Mouse (Mus musculus) adrenal gland, adult 18-20 months (tissue): Measurements from ENCODE around the gene Inpp5d. TPM values are rescaled to one million over a fixed set of nuclear protein-coding genes. Genes with fewer than 3 reads are reported as not detected.

ENCODE experiments used
- DNase-seq, 2 experiments: peaks; one replicate each; pipeline ENCODE4 v3.0.0; 2021 to 2022; ENCODE audit warnings: low spot score in 2 of 2
- long read RNA-seq, 2 experiments: library from polyadenylated mRNA; stranded (forward); transcript quantifications; one replicate each; pipeline ENCODE4 v2.0.0; 2021
- total RNA-seq, 2 experiments: library from RNA; stranded (reverse); gene quantifications; 1 replicate in 1 of 2; 2 replicates in 1 of 2; pipeline ENCODE4 v1.2.3; 2021

Gene Inpp5d
- 10 to 100 TPM; 15.8 to 29.3 TPM for total RNA-seq
- long read RNA-seq, experiment 1, full-length matches to known transcripts, result 1 of 2 reads
- long read RNA-seq, experiment 1, partial matches to known transcripts, result 1 of 2 reads
- long read RNA-seq, experiment 1, other reads (novel, unspliced or antisense), result 0 of 2 reads
- long read RNA-seq, experiment 2, partial matches to known transcripts, result 4 of 4 reads
- long read RNA-seq, experiment 2, other reads (novel, unspliced or antisense), result 0 of 4 reads

- DNase-seq, result no peak
Observed at GRCm38 (mm10) chr1:87620211-87620668, at the start of gene Inpp5d. Gene Inpp5d (plus strand): TSS chr1:87620312.

- DNase-seq, result no peak
Observed at GRCm38 (mm10) chr1:87573261-87573660, 46.9 kb upstream of the Inpp5d start.

- no peak for DNase-seq
Observed at GRCm38 (mm10) chr1:87573800-87574215, 46.3 kb upstream of the Inpp5d start, which contains the start of gene Ngef. Gene Ngef (minus strand): TSS chr1:87573870.

- DNase-seq, result no peak
Observed at GRCm38 (mm10) chr1:87574353-87574752, 45.8 kb upstream of the Inpp5d start.

GRCm38 (mm10) chr1:87574785-87575184 is 45.3 kb upstream of the Inpp5d start:
- peak; percentile 40 to 45 for DNase-seq

GRCm38 (mm10) chr1:87578965-87579364 is 41.1 kb upstream of the Inpp5d start:
- no peak for DNase-seq

- no peak for DNase-seq
Observed at GRCm38 (mm10) chr1:87580824-87581223, 39.3 kb upstream of the Inpp5d start.

GRCm38 (mm10) chr1:87589162-87589561 is 30.9 kb upstream of the Inpp5d start:
- DNase-seq, result no peak

GRCm38 (mm10) chr1:87589980-87590379 is 30.1 kb upstream of the Inpp5d start:
- no peak for DNase-seq

GRCm38 (mm10) chr1:87594261-87594660 is 25.9 kb upstream of the Inpp5d start:
- DNase-seq, result no peak

GRCm38 (mm10) chr1:87594671-87595070 is 25.4 kb upstream of the Inpp5d start:
- DNase-seq, result no peak

GRCm38 (mm10) chr1:87600533-87600932 is 19.6 kb upstream of the Inpp5d start:
- DNase-seq, result no peak

GRCm38 (mm10) chr1:87601801-87602200 is 18.3 kb upstream of the Inpp5d start:
- DNase-seq, result no peak

GRCm38 (mm10) chr1:87603389-87603788 is 16.7 kb upstream of the Inpp5d start:
- no peak for DNase-seq

- DNase-seq, result no peak
Observed at GRCm38 (mm10) chr1:87605296-87605695, 14.8 kb upstream of the Inpp5d start.

- no peak for DNase-seq
Observed at GRCm38 (mm10) chr1:87607385-87608091, 12.6 kb upstream of the Inpp5d start.

- peak; percentile 63 to 77 for DNase-seq
Observed at GRCm38 (mm10) chr1:87608416-87609046, 11.6 kb upstream of the Inpp5d start.

- no peak for DNase-seq
Observed at GRCm38 (mm10) chr1:87614576-87615295, 5.4 kb upstream of the Inpp5d start.

- no peak for DNase-seq
Observed at GRCm38 (mm10) chr1:87620693-87621092, 581 bp downstream of the Inpp5d start.

- DNase-seq, result no peak
Observed at GRCm38 (mm10) chr1:87621146-87621857, 1.2 kb downstream of the Inpp5d start.

- DNase-seq, result no peak
Observed at GRCm38 (mm10) chr1:87621858-87622279, 1.8 kb downstream of the Inpp5d start.
